Mouse (Mus musculus) C2C12 (cell line): Measurements from ENCODE around the gene Pspn.

Experiments used
- CEBPB ChIP-seq: IDR thresholded peaks from one replicate; pipeline ENCODE4 v1.6.1; 2011; ENCODE audit warnings: low read depth, mild to moderate bottlenecking, control low read depth, moderate library complexity
- CTCF ChIP-seq: IDR thresholded peaks from one replicate; pipeline ENCODE4 v1.5.1; 2011; ENCODE audit not compliant: control insufficient read depth, insufficient read depth, insufficient read length
- MAX ChIP-seq: IDR thresholded peaks from one replicate; pipeline ENCODE4 v1.6.1; 2011; ENCODE audit warnings: mild to moderate bottlenecking, control low read depth
- MYOD1 ChIP-seq: IDR thresholded peaks from one replicate; pipeline ENCODE4 v1.6.1; 2011; ENCODE audit warnings: low read depth; ENCODE audit not compliant: control insufficient read depth, insufficient read length
- MYOG ChIP-seq: IDR thresholded peaks from one replicate; pipeline ENCODE4 v1.6.1; 2011; ENCODE audit not compliant: control insufficient read depth, insufficient read length; ENCODE audit errors: extremely low read depth
- USF1 ChIP-seq: IDR thresholded peaks from one replicate; pipeline ENCODE4 v1.6.1; 2011; ENCODE audit warnings: low read depth, mild to moderate bottlenecking, control low read depth, moderate library complexity

DNA sequence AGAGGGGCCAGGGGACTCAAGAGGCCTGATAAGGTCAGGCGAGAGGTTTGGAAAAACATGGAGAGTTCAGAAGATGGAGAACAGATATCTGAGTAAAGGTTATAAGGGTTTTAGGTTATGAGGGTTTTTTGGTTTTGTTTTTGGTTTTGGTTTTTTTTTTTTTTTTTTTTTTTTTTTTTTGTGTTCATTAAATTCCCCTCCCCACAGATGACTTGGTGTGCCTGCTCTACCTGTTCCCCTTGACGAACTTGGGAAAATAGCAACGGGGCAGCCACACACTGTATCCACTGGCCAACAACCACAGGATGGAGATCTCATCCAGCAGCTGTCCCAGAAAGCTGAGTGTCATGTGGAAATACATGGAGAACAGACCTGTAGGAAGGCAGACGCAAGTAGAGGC is 41.2 kb downstream of the Pspn start:
- TF ChIP-seq MAX, result no peak
- no peak for TF ChIP-seq CTCF
- TF ChIP-seq USF1, result no peak
- TF ChIP-seq MYOD1, result no peak
- TF ChIP-seq CEBPB, result no peak
- TF ChIP-seq MYOG, result no peak
